Mouse (Mus musculus): ENCODE results near the gene Pabpc6. TPM values are rescaled to one million over a fixed set of nuclear protein-coding genes. Genes with fewer than 3 reads are reported as not detected.
A peak's percentile ranks its signal among the peaks of the same experiment; 100 is the strongest.

The Pabpc6 gene
- polyA plus RNA-seq (2015; fragmentation: Nextera tagmentation; extraction: Ambion mirVana) = not detected in 2 replicates

DNA sequence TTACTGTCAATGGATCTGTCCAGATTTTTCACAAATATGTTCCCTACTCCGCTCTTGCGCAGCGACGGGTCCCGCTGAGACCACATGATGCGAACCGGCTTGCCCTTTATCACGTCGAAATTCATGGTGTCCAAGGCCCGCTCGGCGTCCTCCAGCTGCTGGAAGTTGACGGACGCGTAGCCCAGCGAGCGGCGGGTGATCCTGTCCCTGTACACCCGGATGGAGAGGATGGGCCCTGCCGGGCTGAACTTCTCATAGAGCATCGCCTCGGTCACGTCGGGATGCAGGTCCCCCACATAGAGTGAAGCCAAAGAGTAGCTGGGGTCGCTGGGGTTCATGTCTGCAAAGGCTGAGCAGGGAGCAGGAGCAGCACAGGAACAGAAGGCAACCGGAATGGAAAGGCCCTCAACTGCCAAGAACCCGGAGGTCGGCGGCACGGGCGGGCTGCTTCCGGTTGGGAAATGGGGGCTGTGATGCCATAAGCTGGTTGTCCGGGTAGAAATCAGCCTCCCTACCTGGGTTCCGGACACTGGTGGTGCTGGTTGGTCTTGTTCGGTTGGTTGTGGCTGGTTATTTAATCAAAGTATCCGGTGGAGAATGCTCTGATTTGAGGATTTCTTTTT, at the start of gene Pabpc6:
Pabpc6 (minus strand) TSS at position 435 of the 623 bp plus-strand sequence.
- Histone ChIP-seq H3K9me3 (ENCODE audit: control insufficient read depth, low read length) (no peaks in the 10 kb centered on the region), H3K4me2 (ENCODE audit: low read depth, low read length) (no peak within 1 kb of the TSS), H3K27ac (ENCODE audit: low read length) (no peak within 1 kb of the TSS), H3K27me3 (replicated peaks; ENCODE audit: control insufficient read depth, insufficient read depth, low read length) (no peaks in the 10 kb centered on the region), H3K4me1 (ENCODE audit: control insufficient read depth, insufficient read depth, low read length) (no peaks in the 10 kb centered on the region), H3K9ac (ENCODE audit: low read depth, low read length) (no peak within 1 kb of the TSS), H3K4me3 (ENCODE audit: low read length) (no peak within 1 kb of the TSS), H3K36me3 (ENCODE audit: control insufficient read depth, insufficient read depth, low read length) (no peaks in the 10 kb centered on the region)
- WGBS = 92% methylated on average over 36 of the region's 36 CpGs
- ATAC-seq = no peak

DNA sequence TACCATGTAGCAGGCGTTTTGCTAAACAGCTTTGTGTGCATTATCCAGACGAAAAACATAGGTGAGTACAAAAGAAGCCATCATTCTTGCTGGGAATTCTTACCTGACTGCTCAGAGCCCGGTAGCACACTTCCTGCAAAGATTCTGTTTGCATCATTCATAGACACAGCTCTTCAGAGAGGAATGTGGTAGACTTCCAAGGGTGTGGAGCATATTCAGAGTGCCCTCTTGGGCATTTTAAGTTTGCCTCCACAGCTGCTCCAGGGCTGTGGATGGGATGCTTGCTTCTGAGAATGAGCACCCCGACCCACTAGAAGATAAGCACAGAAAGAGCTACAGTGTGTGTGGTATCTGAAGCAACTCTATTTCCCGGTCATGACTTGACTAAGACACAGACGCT, 41.4 kb upstream of the Pabpc6 start:
- H3K4me2 ChIP-seq (ENCODE audit: low read depth, low read length) = no peak overlapping the region
- ATAC-seq = no peak
- H3K9me3 ChIP-seq (ENCODE audit: control insufficient read depth, low read length) = no peaks in the 10 kb centered on the region
- H3K4me1 ChIP-seq (ENCODE audit: control insufficient read depth, insufficient read depth, low read length) = no peaks in the 10 kb centered on the region
- no peak overlapping the region for H3K27ac ChIP-seq (ENCODE audit: low read length)
- 0 out of 2 replicates have a peak, but pooled peaks cover 2% of the 10 kb centered on the region for H3K27me3 ChIP-seq (replicated peaks; ENCODE audit: control insufficient read depth, insufficient read depth, low read length)
- H3K9ac ChIP-seq (ENCODE audit: low read depth, low read length) = no peak overlapping the region
- H3K4me3 ChIP-seq (ENCODE audit: low read length) = no peak overlapping the region
- H3K36me3 ChIP-seq (ENCODE audit: control insufficient read depth, insufficient read depth, low read length) = no peaks in the 10 kb centered on the region
- 80% methylated on average over 6 of the region's 6 CpGs for WGBS

DNA sequence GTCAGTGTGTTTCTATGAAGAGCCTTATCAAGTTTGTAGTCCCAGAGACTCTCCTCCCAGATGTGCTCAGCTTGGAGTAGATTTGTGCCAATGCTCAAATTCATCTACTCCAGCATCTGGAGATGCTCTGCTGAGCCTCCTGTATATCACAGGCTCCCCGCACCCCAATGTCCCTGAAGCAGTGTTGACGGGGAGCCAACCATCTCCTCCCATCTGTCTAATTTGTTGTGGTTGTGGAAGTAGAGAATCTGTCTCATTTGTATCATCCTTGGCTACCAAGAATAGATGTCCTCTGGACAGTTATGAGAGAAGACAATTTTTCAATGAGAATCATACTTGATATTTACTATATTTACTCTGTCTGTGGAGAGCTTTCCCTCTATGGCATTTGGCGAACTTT, 39.4 kb upstream of the Pabpc6 start:
- Histone ChIP-seq H3K27ac (ENCODE audit: low read length) (no peak overlapping the region), H3K4me2 (ENCODE audit: low read depth, low read length) (no peak overlapping the region), H3K9me3 (ENCODE audit: control insufficient read depth, low read length) (no peaks in the 10 kb centered on the region), H3K4me1 (ENCODE audit: control insufficient read depth, insufficient read depth, low read length) (no peaks in the 10 kb centered on the region), H3K9ac (ENCODE audit: low read depth, low read length) (no peak overlapping the region), H3K27me3 (replicated peaks; ENCODE audit: control insufficient read depth, insufficient read depth, low read length) (0 out of 2 replicates have a peak, but pooled peaks cover 2% of the 10 kb centered on the region), H3K4me3 (ENCODE audit: low read length) (no peak overlapping the region), H3K36me3 (ENCODE audit: control insufficient read depth, insufficient read depth, low read length) (no peaks in the 10 kb centered on the region)
- ATAC-seq = no peak
- WGBS = 87% methylated on average over 3 of the region's 3 CpGs

DNA sequence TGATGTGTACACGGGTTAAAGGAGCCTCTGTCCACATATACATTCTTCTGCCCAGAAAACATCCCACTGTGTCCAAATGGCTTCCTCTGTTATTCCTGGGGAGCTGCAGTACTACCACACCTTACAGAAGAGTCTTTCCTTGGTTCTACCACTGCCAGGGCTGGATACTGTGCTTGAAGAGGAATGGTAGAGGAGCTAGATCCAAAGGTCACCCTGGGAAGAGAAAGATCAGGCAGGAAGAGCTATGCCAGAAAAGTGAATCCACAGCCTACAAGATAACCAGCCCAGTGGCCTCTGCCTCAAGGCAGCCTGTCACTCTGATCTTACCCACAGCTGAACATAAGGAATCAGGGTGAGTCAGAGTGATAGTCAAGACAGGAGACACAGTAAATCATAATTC, 37.8 kb upstream of the Pabpc6 start:
- no peak overlapping the region for H3K9ac ChIP-seq (ENCODE audit: low read depth, low read length)
- H3K4me3 ChIP-seq (ENCODE audit: low read length) = no peak overlapping the region
- no peak overlapping the region for H3K27ac ChIP-seq (ENCODE audit: low read length)
- no peaks in the 10 kb centered on the region for H3K36me3 ChIP-seq (ENCODE audit: control insufficient read depth, insufficient read depth, low read length)
- H3K27me3 ChIP-seq (replicated peaks; ENCODE audit: control insufficient read depth, insufficient read depth, low read length) = 0 out of 2 replicates have a peak, but pooled peaks cover 2% of the 10 kb centered on the region
- no peak for ATAC-seq
- no peak overlapping the region for H3K4me2 ChIP-seq (ENCODE audit: low read depth, low read length)
- WGBS = 65% methylated on average over 1 of the region's 1 CpGs
- H3K9me3 ChIP-seq (ENCODE audit: control insufficient read depth, low read length) = no peaks in the 10 kb centered on the region
- no peaks in the 10 kb centered on the region for H3K4me1 ChIP-seq (ENCODE audit: control insufficient read depth, insufficient read depth, low read length)

DNA sequence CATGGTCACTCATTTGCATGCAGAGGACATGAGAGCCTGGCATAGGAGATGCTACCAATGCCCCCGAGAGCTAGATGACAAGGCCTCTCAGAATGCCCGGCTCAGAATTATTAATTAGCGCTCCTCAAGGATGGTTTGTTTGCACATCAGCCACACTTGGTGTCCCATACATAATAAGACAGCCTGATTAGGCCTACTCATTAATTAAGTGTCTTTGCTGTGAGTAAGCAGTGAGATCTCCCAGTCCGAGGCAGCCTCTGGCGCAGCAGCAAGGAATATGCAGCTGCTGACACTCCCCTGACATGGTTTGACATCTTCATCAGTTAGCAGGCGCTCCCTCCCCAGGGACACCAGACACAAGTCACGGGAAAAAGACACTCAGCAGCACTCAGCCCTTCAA, 28.2 kb upstream of the Pabpc6 start:
- ATAC-seq = no peak
- H3K9me3 ChIP-seq (ENCODE audit: control insufficient read depth, low read length) = no peaks in the 10 kb centered on the region
- H3K36me3 ChIP-seq (ENCODE audit: control insufficient read depth, insufficient read depth, low read length) = no peaks in the 10 kb centered on the region
- WGBS = 64% methylated on average over 7 of the region's 7 CpGs
- H3K27ac ChIP-seq (ENCODE audit: low read length) = no peak overlapping the region
- no peak overlapping the region for H3K4me2 ChIP-seq (ENCODE audit: low read depth, low read length)
- no peak overlapping the region for H3K4me3 ChIP-seq (ENCODE audit: low read length)
- H3K27me3 ChIP-seq (replicated peaks; ENCODE audit: control insufficient read depth, insufficient read depth, low read length) = no peaks in the 10 kb centered on the region
- H3K9ac ChIP-seq (ENCODE audit: low read depth, low read length) = no peak overlapping the region
- H3K4me1 ChIP-seq (ENCODE audit: control insufficient read depth, insufficient read depth, low read length) = no peaks in the 10 kb centered on the region

DNA sequence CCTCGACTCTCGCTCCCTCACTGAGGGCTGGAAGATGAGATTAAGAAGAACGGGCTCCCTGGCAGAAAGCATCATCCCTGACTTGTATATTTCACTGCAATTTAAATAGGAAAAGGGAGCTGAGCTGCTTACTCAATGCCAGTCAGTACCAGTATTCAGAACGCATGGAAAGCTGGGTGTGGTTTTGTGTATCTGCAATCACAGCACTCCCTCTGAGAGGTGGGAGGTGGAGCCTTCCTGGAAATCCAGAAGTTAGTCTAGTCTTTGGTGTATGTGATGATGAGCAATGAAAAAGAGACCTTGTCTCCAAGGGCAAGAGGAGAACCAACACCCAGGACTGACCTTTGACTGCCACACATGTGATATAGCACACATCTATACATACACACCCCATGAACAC, 21.7 kb upstream of the Pabpc6 start:
- H3K9me3 ChIP-seq (ENCODE audit: control insufficient read depth, low read length) = no peaks in the 10 kb centered on the region
- H3K4me1 ChIP-seq (ENCODE audit: control insufficient read depth, insufficient read depth, low read length) = no peaks in the 10 kb centered on the region
- no peaks in the 10 kb centered on the region for H3K36me3 ChIP-seq (ENCODE audit: control insufficient read depth, insufficient read depth, low read length)
- H3K4me2 ChIP-seq (ENCODE audit: low read depth, low read length) = no peak overlapping the region
- WGBS = 68% methylated on average over 4 of the region's 4 CpGs
- H3K27ac ChIP-seq (ENCODE audit: low read length) = no peak overlapping the region
- H3K9ac ChIP-seq (ENCODE audit: low read depth, low read length) = no peak overlapping the region
- H3K4me3 ChIP-seq (ENCODE audit: low read length) = no peak overlapping the region
- no peak for ATAC-seq
- no peaks in the 10 kb centered on the region for H3K27me3 ChIP-seq (replicated peaks; ENCODE audit: control insufficient read depth, insufficient read depth, low read length)

DNA sequence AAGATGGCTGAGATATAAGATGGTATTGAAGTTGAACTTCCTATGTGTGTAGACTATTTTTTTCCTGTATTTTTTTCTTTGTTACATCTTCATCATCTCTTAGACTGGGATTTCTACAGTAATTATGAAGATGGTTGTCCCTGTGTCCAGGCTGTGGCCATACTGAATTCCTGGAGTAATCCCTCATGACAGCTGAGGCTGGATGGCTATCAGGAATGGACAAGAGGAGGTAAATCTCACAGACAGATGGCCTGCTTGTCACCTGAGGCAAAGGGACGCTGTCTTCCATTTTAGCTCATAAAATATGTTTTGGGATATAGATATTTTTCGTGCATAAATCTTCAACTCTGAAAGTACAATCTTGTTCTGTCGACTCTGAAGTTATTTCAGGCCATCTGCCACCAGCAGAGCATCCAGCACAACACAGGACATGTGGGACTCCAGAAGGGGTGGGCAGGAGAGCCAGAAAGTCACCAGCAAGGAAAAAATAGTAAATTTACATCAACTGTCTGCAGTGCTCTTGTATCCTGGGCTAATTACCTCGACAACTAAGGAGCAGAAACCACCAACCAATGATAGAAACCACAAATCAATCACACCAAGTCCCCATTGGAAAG, 14.1 kb upstream of the Pabpc6 start:
- Histone ChIP-seq H3K4me3 (ENCODE audit: low read length) (no peak overlapping the region), H3K4me1 (ENCODE audit: control insufficient read depth, insufficient read depth, low read length) (no peaks in the 10 kb centered on the region), H3K36me3 (ENCODE audit: control insufficient read depth, insufficient read depth, low read length) (no peaks in the 10 kb centered on the region), H3K27ac (ENCODE audit: low read length) (no peak overlapping the region), H3K4me2 (ENCODE audit: low read depth, low read length) (no peak overlapping the region), H3K9me3 (ENCODE audit: control insufficient read depth, low read length) (no peaks in the 10 kb centered on the region), H3K9ac (ENCODE audit: low read depth, low read length) (no peak overlapping the region), H3K27me3 (replicated peaks; ENCODE audit: control insufficient read depth, insufficient read depth, low read length) (no peaks in the 10 kb centered on the region)
- 72% methylated on average over 4 of the region's 4 CpGs for WGBS
- no peak for ATAC-seq

DNA sequence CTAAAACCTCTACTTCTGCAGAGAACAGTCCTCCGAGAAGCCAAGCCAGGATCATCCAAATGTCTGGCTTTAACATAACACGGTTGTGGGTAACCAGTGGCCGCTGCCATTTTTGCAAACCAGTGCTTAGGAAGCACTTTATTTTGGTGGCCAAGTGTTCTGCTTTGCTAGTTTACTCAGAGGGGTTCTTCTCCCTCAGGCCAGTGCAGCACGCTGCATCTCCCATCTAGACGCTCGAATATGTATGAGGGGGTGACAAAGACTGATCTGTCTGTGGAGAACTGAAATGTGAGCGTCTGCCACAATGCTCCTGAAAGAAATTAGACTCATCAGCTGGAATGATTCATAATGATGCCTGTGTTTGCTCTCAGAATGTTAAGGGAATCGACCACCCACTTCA, 11.2 kb upstream of the Pabpc6 start:
- Histone ChIP-seq H3K4me2 (ENCODE audit: low read depth, low read length) (no peak overlapping the region), H3K27ac (ENCODE audit: low read length) (no peak overlapping the region), H3K36me3 (ENCODE audit: control insufficient read depth, insufficient read depth, low read length) (no peaks in the 10 kb centered on the region), H3K4me1 (ENCODE audit: control insufficient read depth, insufficient read depth, low read length) (no peaks in the 10 kb centered on the region), H3K27me3 (replicated peaks; ENCODE audit: control insufficient read depth, insufficient read depth, low read length) (no peaks in the 10 kb centered on the region), H3K4me3 (ENCODE audit: low read length) (no peak overlapping the region), H3K9ac (ENCODE audit: low read depth, low read length) (no peak overlapping the region), H3K9me3 (ENCODE audit: control insufficient read depth, low read length) (no peaks in the 10 kb centered on the region)
- no peak for ATAC-seq
- 66% methylated on average over 8 of the region's 8 CpGs for WGBS

DNA sequence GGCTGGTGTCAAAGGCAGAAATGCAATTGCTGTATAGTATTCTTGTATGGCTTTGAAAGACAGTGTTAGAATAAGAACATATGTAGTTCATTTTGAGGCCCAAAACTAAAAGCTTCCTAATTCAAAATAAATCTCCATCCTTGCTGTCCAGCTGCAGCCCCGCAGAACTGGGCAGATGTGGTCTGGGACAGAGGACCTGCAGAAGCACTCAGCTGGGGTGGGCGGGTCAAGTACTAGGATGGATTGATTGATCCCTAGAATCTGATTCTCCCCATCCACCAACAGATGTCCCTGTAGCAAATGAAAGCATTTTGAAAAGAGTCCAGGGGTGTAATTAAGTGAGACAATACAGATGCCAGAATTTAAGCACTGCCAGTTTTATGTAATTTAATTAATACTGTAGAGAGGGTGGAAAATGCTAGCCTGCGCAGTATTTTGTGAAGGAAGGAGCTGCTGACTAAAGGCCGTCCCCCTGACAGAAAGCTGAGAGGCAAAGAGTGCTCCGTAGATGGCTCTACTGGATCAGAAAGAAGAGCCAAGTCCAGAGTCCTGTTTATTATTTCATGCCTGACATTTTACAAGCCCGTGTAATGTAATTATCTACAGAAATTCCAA, 5.8 kb upstream of the Pabpc6 start:
- no peak overlapping the region for H3K4me3 ChIP-seq (ENCODE audit: low read length)
- H3K9ac ChIP-seq (ENCODE audit: low read depth, low read length) = no peak overlapping the region
- no peaks in the 10 kb centered on the region for H3K9me3 ChIP-seq (ENCODE audit: control insufficient read depth, low read length)
- H3K27ac ChIP-seq (ENCODE audit: low read length) = no peak overlapping the region
- no peaks in the 10 kb centered on the region for H3K36me3 ChIP-seq (ENCODE audit: control insufficient read depth, insufficient read depth, low read length)
- no peaks in the 10 kb centered on the region for H3K27me3 ChIP-seq (replicated peaks; ENCODE audit: control insufficient read depth, insufficient read depth, low read length)
- WGBS = 52% methylated on average over 6 of the region's 6 CpGs
- H3K4me2 ChIP-seq (ENCODE audit: low read depth, low read length) = no peak overlapping the region
- H3K4me1 ChIP-seq (ENCODE audit: control insufficient read depth, insufficient read depth, low read length) = no peaks in the 10 kb centered on the region
- ATAC-seq = 0 out of 2 replicates have a peak, but pooled peaks have one; percentile 16
